Mouse (Mus musculus) kidney, embryonic 14.5 days (tissue): ENCODE measurements around the gene Rtn2. TPM values are rescaled to one million over a fixed set of nuclear protein-coding genes. Genes with fewer than 3 reads are reported as not detected.
A peak's percentile ranks its signal among the peaks of the same experiment; 100 is the strongest.
"Not testable (repeated sequence)": the region's sequence is repeated elsewhere in the genome, so short reads cannot be mapped to it uniquely, and the experiment has no call there.

Source experiments
- ATAC-seq: fragments of 200-750 bp; cut with Nextera tagmentation; 2 replicates; pipeline ENCODE4 v1.8.0; 2017; ENCODE audit warnings: moderate number of reproducible peaks, mild to moderate bottlenecking, moderate TSS enrichment, moderate library complexity; ENCODE audit not compliant: low FRiP score, low TSS enrichment
- H3K27ac ChIP-seq: fragments of 300-500 bp; sonication (generic); 2 replicates; pipeline ENCODE4 v1.5.1; 2014; ENCODE audit warnings: low read depth, mild to moderate bottlenecking, low read length, moderate library complexity, mixed read lengths
- H3K27me3 ChIP-seq: fragments of 300-500 bp; sonication (generic); 2 replicates; pipeline ENCODE4 v1.6.1; 2014; ENCODE audit warnings: mild to moderate bottlenecking, low read length; ENCODE audit not compliant: control insufficient read depth, insufficient read depth
- H3K36me3 ChIP-seq: fragments of 300-500 bp; sonication (generic); 2 replicates; pipeline ENCODE4 v1.6.1; 2014; ENCODE audit warnings: low read length, mixed read lengths; ENCODE audit not compliant: control insufficient read depth, insufficient read depth
- H3K4me1 ChIP-seq: fragments of 300-500 bp; sonication (generic); 2 replicates; pipeline ENCODE4 v1.6.1; 2014; ENCODE audit warnings: low read length, mixed read lengths; ENCODE audit not compliant: control insufficient read depth, insufficient read depth
- H3K4me2 ChIP-seq: fragments of 300-500 bp; sonication (generic); replicated peaks from 2 replicates; pipeline ENCODE4 v1.6.1; 2014; ENCODE audit warnings: low read depth, mild to moderate bottlenecking, low read length
- H3K4me3 ChIP-seq: fragments of 300-500 bp; sonication (generic); 2 replicates; pipeline ENCODE4 v1.5.1; 2014; ENCODE audit warnings: mild to moderate bottlenecking, low read length
- H3K9ac ChIP-seq: fragments of 300-500 bp; sonication (generic); 2 replicates; pipeline ENCODE4 v1.6.1; 2014; ENCODE audit warnings: low read depth, mild to moderate bottlenecking, low read length, moderate library complexity
- H3K9me3 ChIP-seq: fragments of 300-500 bp; sonication (generic); 2 replicates; pipeline ENCODE4 v1.6.1; 2016; ENCODE audit warnings: low read length; ENCODE audit not compliant: control insufficient read depth
- WGBS: fragments of 180-500 bp; shearing (Covaris S2); extraction: QIAGEN DNeasy Blood & Tissue Kit; methylation state at CpG from one replicate; pipeline ENCODE4 v1.1.7; 2014; 5-methylcytosine and 5-hydroxymethylcytosine counted together
- polyA plus RNA-seq: library from polyadenylated mRNA; unstranded; fragments of >200 nt; fragmentation: Nextera tagmentation; extraction: Ambion mirVana; gene quantifications from 2 replicates; pipeline ENCODE4 v1.2.1, GENCODE M21; 2014

Gene Rtn2
- polyA plus RNA-seq, 1 experiment from 2014 or later = 5.4 TPM

GRCm38 (mm10) chr7:19271238-19272172, 10.9 kb upstream of the Rtn2 start, which contains the start of gene Vasp:
Gene Vasp (minus strand): TSS chr7:19271817.
- ATAC-seq = peak; percentile 68
- WGBS = under 1% methylated on average over 61 of the region's 62 CpGs
- Histone ChIP-seq H3K27me3 (no peaks in the 10 kb centered on the region), H3K9ac (peak within 1 kb of the TSS; percentile 94), H3K4me2 (peak within 1 kb of the TSS; percentile 96), H3K9me3 (no peaks in the 10 kb centered on the region), H3K4me3 (peak within 1 kb of the TSS; percentile 97), H3K4me1 (peaks cover 20% of the 10 kb centered on the region), H3K36me3 (peaks cover 4% of the 10 kb centered on the region; the same call in 1 of the 2 replicates), H3K27ac (peak within 1 kb of the TSS; percentile 96)

DNA sequence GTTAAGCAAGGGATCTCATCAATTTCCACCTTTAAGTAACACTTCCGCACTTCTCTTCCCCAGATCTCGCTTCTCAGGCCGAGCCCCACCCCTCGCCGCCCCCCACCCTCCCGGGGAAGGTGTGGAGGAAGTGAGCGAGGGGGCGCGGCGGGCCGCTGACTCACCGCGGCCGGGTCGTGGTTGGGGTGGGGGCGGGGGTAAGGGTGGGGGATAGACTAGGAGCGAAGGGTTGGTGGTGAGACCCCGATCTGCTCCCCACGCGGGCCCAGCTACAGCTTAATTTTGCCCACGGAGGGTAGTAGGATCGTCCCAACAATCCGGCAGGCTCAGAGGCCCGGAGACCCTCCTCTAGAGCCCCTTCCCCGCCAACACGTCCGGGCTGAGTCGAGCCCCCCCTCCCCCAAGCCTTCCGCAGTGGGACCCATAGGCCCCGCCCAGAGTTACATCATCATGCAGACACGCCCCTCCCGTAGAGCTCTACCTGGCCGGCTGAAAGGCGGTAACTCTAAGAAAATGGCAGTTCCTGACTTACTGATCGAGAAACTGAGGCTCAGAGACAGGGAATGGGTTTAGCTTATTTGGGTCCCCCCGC, 10.2 kb upstream of the Rtn2 start:
- H3K4me2 ChIP-seq = peak overlapping the region; percentile 96
- H3K27ac ChIP-seq = peak overlapping the region; percentile 96
- 0 out of 2 replicates have a peak, but pooled peaks cover under 1% of the 10 kb centered on the region for H3K27me3 ChIP-seq
- no peaks in the 10 kb centered on the region for H3K9me3 ChIP-seq
- H3K36me3 ChIP-seq = peaks cover 2% of the 10 kb centered on the region; the same call in 1 of the 2 replicates
- peak overlapping the region; percentile 97 for H3K4me3 ChIP-seq
- 1% methylated on average over 36 of the region's 36 CpGs for WGBS
- peaks cover 20% of the 10 kb centered on the region for H3K4me1 ChIP-seq
- H3K9ac ChIP-seq = peak overlapping the region; percentile 94
- peak; percentile 67 for ATAC-seq

- no peak overlapping the region for H3K9ac ChIP-seq
- ATAC-seq = no peak
- H3K9me3 ChIP-seq = no peaks in the 10 kb centered on the region
- no peak overlapping the region for H3K27ac ChIP-seq
- peaks cover 7% of the 10 kb centered on the region; the same call in 1 of the 2 replicates for H3K4me1 ChIP-seq
- H3K27me3 ChIP-seq = peaks cover 38% of the 10 kb centered on the region
- 61% methylated on average over 4 of the region's 4 CpGs for WGBS
- no peak overlapping the region for H3K4me2 ChIP-seq
- no peak overlapping the region for H3K4me3 ChIP-seq
- H3K36me3 ChIP-seq = no peaks in the 10 kb centered on the region
Observed at GRCm38 (mm10) chr7:19276253-19276652, 6.2 kb upstream of the Rtn2 start.

- Histone ChIP-seq H3K36me3 (no peaks in the 10 kb centered on the region), H3K9ac (no peak overlapping the region), H3K4me3 (peak overlapping the region; percentile 29), H3K9me3 (no peaks in the 10 kb centered on the region), H3K27ac (no peak overlapping the region), H3K4me1 (peaks cover 9% of the 10 kb centered on the region; the same call in 1 of the 2 replicates), H3K4me2 (peak overlapping the region; percentile 44), H3K27me3 (peaks cover 50% of the 10 kb centered on the region)
- ATAC-seq = no peak
- 5% methylated on average over 34 of the region's 34 CpGs for WGBS
Observed at GRCm38 (mm10) chr7:19279052-19279451, 3.4 kb upstream of the Rtn2 start.

DNA sequence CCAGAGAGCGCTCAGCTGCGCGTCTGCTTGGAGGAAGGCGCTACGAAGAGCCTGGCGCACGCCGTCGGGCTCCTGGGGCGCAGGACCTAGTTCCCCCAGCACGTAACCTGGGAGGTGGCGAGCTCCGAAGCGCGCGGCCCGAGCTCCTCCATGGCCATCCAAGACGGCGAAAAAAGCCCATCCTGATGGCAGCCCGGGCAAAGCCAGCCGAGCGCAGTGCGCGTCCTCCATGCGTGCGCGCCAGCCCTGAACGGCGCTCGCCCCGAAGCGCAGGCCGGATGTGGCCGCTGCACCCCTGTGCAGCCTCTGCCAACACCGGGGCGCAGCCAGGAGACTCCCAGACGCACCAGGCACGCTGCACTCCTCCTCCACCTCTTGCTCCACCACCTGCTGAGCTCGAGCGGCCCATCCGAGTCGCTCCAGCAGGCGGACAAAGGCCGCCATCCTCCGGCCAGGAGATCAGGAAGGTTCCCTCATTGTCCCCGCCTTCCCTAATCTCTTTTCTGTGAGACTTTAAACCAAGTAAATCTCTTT, 2.8 kb upstream of the Rtn2 start, which contains the start of gene Ppm1n:
TSS of gene Ppm1n (minus strand) at position 484 of the 534 bp plus-strand sequence.
- Histone ChIP-seq H3K9ac (no peak within 1 kb of the TSS), H3K9me3 (no peaks in the 10 kb centered on the region), H3K27ac (no peak within 1 kb of the TSS), H3K4me2 (peak within 1 kb of the TSS; percentile 44), H3K4me1 (peaks cover 9% of the 10 kb centered on the region; the same call in 1 of the 2 replicates), H3K36me3 (no peaks in the 10 kb centered on the region), H3K27me3 (peaks cover 50% of the 10 kb centered on the region), H3K4me3 (peak within 1 kb of the TSS; percentile 29)
- WGBS = under 1% methylated on average over 40 of the region's 46 CpGs
- no peak for ATAC-seq

DNA sequence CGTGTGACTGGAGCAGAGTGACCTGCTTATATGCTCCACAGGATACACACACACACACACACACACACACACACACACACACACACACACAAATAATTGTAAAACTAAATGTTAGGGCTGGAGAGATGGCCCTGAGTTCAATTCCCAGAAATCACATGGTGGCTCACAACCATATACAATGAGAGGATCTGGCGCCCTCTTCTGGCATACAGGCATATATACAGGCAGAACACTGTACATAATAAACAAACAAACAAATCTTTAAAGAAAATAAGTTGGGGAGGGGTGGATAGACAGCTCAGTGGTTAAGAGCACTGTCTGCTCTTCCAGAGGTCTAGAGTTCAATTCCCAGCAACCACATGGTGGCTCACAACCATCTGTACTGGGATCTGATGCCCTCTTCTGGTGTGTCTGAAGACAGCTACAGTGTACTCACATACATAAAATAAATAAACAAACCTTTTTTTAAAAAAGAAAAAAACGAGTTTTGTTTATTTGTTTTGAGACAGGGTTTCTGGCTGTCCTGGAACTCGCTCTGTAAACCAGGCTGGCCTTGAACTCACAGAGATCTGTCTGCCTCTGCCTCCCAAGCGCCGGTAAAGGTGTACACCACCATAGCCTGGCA, 632 bp upstream of the Rtn2 start:
- not testable (repeated sequence) for H3K9me3 ChIP-seq, H3K9ac ChIP-seq, H3K27ac ChIP-seq, H3K4me1 ChIP-seq, H3K36me3 ChIP-seq
- Histone ChIP-seq H3K4me2 (peak overlapping the region; percentile 98), H3K4me3 (peak overlapping the region; percentile 59), H3K27me3 (peaks cover 50% of the 10 kb centered on the region)
- 0 out of 2 replicates have a peak, but pooled peaks have one; percentile 7 for ATAC-seq
- WGBS = 37% methylated on average over 6 of the region's 6 CpGs

DNA sequence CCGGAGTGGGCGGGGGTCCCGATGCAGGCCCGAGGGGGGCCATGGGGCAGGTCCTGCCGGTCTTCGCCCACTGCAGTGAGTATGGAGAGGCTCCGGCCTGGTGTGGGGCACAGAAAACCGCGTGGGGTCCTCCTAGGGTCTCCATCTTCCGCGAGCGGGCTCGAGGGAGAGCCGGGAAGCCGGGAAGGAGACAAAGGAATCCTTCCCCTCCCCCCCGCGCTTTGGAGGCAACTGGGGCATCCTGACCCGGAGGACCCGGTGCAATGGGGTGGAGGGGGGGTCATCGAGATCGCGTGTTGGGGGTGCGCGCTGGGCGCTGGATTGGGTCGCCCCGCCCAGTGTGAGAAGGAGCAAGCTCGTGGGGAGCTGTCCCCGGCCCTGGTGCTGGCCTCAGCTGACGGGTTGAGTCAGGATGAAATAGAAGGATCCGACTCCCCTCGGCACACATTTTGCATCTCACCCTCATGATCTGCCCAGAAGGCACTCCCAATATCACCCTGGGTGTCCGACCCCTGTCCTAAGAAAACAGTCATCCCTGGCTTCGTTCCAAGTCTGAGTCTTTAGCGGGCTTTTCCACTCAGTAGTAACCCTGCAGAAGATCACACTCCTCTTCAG, 474 bp downstream of the Rtn2 start:
- Histone ChIP-seq H3K4me2 (peak overlapping the region; percentile 98), H3K27ac (no peak overlapping the region), H3K9me3 (no peaks in the 10 kb centered on the region), H3K4me3 (peak overlapping the region; percentile 59), H3K36me3 (no peaks in the 10 kb centered on the region), H3K27me3 (peaks cover 44% of the 10 kb centered on the region), H3K9ac (peak overlapping the region; percentile 28), H3K4me1 (peaks cover 9% of the 10 kb centered on the region; the same call in 1 of the 2 replicates)
- WGBS = 2% methylated on average over 22 of the region's 35 CpGs
- ATAC-seq = peak; percentile 71

DNA sequence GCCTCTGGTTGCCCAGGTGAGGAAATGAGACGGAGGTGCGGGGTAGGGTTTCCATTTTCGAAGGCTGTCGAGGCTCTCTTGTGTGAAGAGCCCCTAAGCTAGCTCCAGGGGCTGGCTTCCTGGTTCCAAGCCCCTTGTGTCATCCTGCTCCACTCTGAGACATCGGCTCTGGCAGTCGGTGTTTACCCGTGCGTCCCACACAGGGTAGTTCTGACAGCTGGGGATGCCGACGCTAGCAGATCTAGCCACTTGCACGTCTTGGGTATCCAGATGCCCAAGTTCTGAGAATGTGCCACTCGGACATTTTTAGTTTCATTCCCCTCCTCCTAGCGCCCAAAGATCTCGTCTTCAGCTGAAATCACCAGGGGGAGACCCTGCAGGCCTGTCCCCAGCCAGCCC, 981 bp downstream of the Rtn2 start:
- Histone ChIP-seq H3K9me3 (no peaks in the 10 kb centered on the region), H3K27ac (no peak overlapping the region), H3K4me3 (peak overlapping the region; percentile 59; the same call in 1 of the 2 replicates), H3K4me2 (peak overlapping the region; percentile 98), H3K9ac (no peak overlapping the region), H3K27me3 (peaks cover 39% of the 10 kb centered on the region), H3K4me1 (peaks cover 9% of the 10 kb centered on the region; the same call in 1 of the 2 replicates), H3K36me3 (no peaks in the 10 kb centered on the region)
- WGBS = 41% methylated on average over 14 of the region's 14 CpGs
- no peak for ATAC-seq
